Mouse (Mus musculus): ENCODE data around the gene Lrrc20. TPM values are rescaled to one million over a fixed set of nuclear protein-coding genes. Genes with fewer than 3 reads are reported as not detected.

Gene Lrrc20
- polyA plus RNA-seq, 1 experiment, result 11.8 TPM

GRCm38 (mm10) chr10:61558631-61559030 lies 83.0 kb downstream of the Lrrc20 start:
- Histone ChIP-seq H3K27me3 (ENCODE audit: control insufficient read depth, insufficient read depth, insufficient read length) (no peaks in the 10 kb centered on the region), H3K4me3 (ENCODE audit: insufficient read depth, poor library complexity, severe bottlenecking) (no peak overlapping the region), H3K36me3 (ENCODE audit: control insufficient read depth, insufficient read depth) (no peaks in the 10 kb centered on the region), H3K79me3 (ENCODE audit: low read depth) (no peaks in the 10 kb centered on the region), H3K79me2 (ENCODE audit: control insufficient read depth, insufficient read depth) (no peaks in the 10 kb centered on the region), H3ac (ENCODE audit: control insufficient read depth, insufficient read length, low read depth) (no peak overlapping the region)
- TF ChIP-seq CTCF (IDR thresholded peaks at IDR 0.05; ENCODE audit: control insufficient read depth, insufficient read depth, insufficient read length) (no peak), CEBPB (IDR thresholded peaks at IDR 0.05; ENCODE audit: low read depth) (no peak), USF1 (IDR thresholded peaks at IDR 0.05; ENCODE audit: low read depth) (no peak), MAX (IDR thresholded peaks at IDR 0.05) (no peak), MYOG (IDR thresholded peaks at IDR 0.05; ENCODE audit: control insufficient read depth, extremely low read depth, insufficient read length) (no peak), FOSL1 (IDR thresholded peaks at IDR 0.05; ENCODE audit: insufficient read depth, low read length, poor library complexity, severe bottlenecking) (no peak)

GRCm38 (mm10) chr10:61559544-61559943 lies 83.9 kb downstream of the Lrrc20 start:
- Histone ChIP-seq H3K36me3 (ENCODE audit: control insufficient read depth, insufficient read depth) (no peaks in the 10 kb centered on the region), H3K79me2 (ENCODE audit: control insufficient read depth, insufficient read depth) (no peaks in the 10 kb centered on the region), H3ac (ENCODE audit: control insufficient read depth, insufficient read length, low read depth) (no peak overlapping the region), H3K4me3 (ENCODE audit: insufficient read depth, poor library complexity, severe bottlenecking) (no peak overlapping the region), H3K79me3 (ENCODE audit: low read depth) (no peaks in the 10 kb centered on the region), H3K27me3 (ENCODE audit: control insufficient read depth, insufficient read depth, insufficient read length) (no peaks in the 10 kb centered on the region)
- no peak for TF ChIP-seq CEBPB (IDR thresholded peaks at IDR 0.05; ENCODE audit: low read depth)
- no peak for TF ChIP-seq USF1 (IDR thresholded peaks at IDR 0.05; ENCODE audit: low read depth)
- no peak for TF ChIP-seq FOSL1 (IDR thresholded peaks at IDR 0.05; ENCODE audit: insufficient read depth, low read length, poor library complexity, severe bottlenecking)
- TF ChIP-seq MYOG (IDR thresholded peaks at IDR 0.05; ENCODE audit: control insufficient read depth, extremely low read depth, insufficient read length), result no peak
- no peak for TF ChIP-seq CTCF (IDR thresholded peaks at IDR 0.05; ENCODE audit: control insufficient read depth, insufficient read depth, insufficient read length)
- no peak for TF ChIP-seq MYOD1 (IDR thresholded peaks at IDR 0.05; ENCODE audit: control insufficient read depth, insufficient read length, low read depth)
- TF ChIP-seq MAX (IDR thresholded peaks at IDR 0.05), result no peak

- Histone ChIP-seq H3K79me3 (ENCODE audit: low read depth) (no peaks in the 10 kb centered on the region), H3K27me3 (ENCODE audit: control insufficient read depth, insufficient read depth, insufficient read length) (no peaks in the 10 kb centered on the region), H3K36me3 (ENCODE audit: control insufficient read depth, insufficient read depth) (no peaks in the 10 kb centered on the region), H3ac (ENCODE audit: control insufficient read depth, insufficient read length, low read depth) (no peak overlapping the region), H3K79me2 (ENCODE audit: control insufficient read depth, insufficient read depth) (no peaks in the 10 kb centered on the region), H3K4me3 (ENCODE audit: insufficient read depth, poor library complexity, severe bottlenecking) (no peak overlapping the region)
- no peak for TF ChIP-seq MYOD1 (IDR thresholded peaks at IDR 0.05; ENCODE audit: control insufficient read depth, insufficient read length, low read depth)
- TF ChIP-seq MAX (IDR thresholded peaks at IDR 0.05), result no peak
- no peak for TF ChIP-seq CTCF (IDR thresholded peaks at IDR 0.05; ENCODE audit: control insufficient read depth, insufficient read depth, insufficient read length)
- TF ChIP-seq USF1 (IDR thresholded peaks at IDR 0.05; ENCODE audit: low read depth), result no peak
- no peak for TF ChIP-seq CEBPB (IDR thresholded peaks at IDR 0.05; ENCODE audit: low read depth)
Observed at GRCm38 (mm10) chr10:61563550-61563949, 87.9 kb downstream of the Lrrc20 start.

GRCm38 (mm10) chr10:61564408-61564807 lies 88.8 kb downstream of the Lrrc20 start:
- Histone ChIP-seq H3ac (ENCODE audit: control insufficient read depth, insufficient read length, low read depth) (no peak overlapping the region), H3K79me2 (ENCODE audit: control insufficient read depth, insufficient read depth) (no peaks in the 10 kb centered on the region), H3K4me3 (ENCODE audit: insufficient read depth, poor library complexity, severe bottlenecking) (no peak overlapping the region), H3K79me3 (ENCODE audit: low read depth) (no peaks in the 10 kb centered on the region), H3K36me3 (ENCODE audit: control insufficient read depth, insufficient read depth) (no peaks in the 10 kb centered on the region), H3K27me3 (ENCODE audit: control insufficient read depth, insufficient read depth, insufficient read length) (no peaks in the 10 kb centered on the region)
- TF ChIP-seq CTCF (IDR thresholded peaks at IDR 0.05; ENCODE audit: control insufficient read depth, insufficient read depth, insufficient read length) (no peak), MAX (IDR thresholded peaks at IDR 0.05) (no peak), MYOG (IDR thresholded peaks at IDR 0.05; ENCODE audit: control insufficient read depth, extremely low read depth, insufficient read length) (no peak), CEBPB (IDR thresholded peaks at IDR 0.05; ENCODE audit: low read depth) (no peak), MYOD1 (IDR thresholded peaks at IDR 0.05; ENCODE audit: control insufficient read depth, insufficient read length, low read depth) (no peak), USF1 (IDR thresholded peaks at IDR 0.05; ENCODE audit: low read depth) (no peak), FOSL1 (IDR thresholded peaks at IDR 0.05; ENCODE audit: insufficient read depth, low read length, poor library complexity, severe bottlenecking) (no peak)

- Histone ChIP-seq H3K36me3 (ENCODE audit: control insufficient read depth, insufficient read depth) (no peaks in the 10 kb centered on the region), H3K27me3 (ENCODE audit: control insufficient read depth, insufficient read depth, insufficient read length) (no peaks in the 10 kb centered on the region), H3K79me3 (ENCODE audit: low read depth) (no peaks in the 10 kb centered on the region), H3K79me2 (ENCODE audit: control insufficient read depth, insufficient read depth) (no peaks in the 10 kb centered on the region), H3ac (ENCODE audit: control insufficient read depth, insufficient read length, low read depth) (no peak overlapping the region), H3K4me3 (ENCODE audit: insufficient read depth, poor library complexity, severe bottlenecking) (no peak overlapping the region)
- TF ChIP-seq MYOD1 (IDR thresholded peaks at IDR 0.05; ENCODE audit: control insufficient read depth, insufficient read length, low read depth) (no peak), CTCF (IDR thresholded peaks at IDR 0.05; ENCODE audit: control insufficient read depth, insufficient read depth, insufficient read length) (no peak), MAX (IDR thresholded peaks at IDR 0.05) (no peak), USF1 (IDR thresholded peaks at IDR 0.05; ENCODE audit: low read depth) (no peak), CEBPB (IDR thresholded peaks at IDR 0.05; ENCODE audit: low read depth) (no peak), FOSL1 (IDR thresholded peaks at IDR 0.05; ENCODE audit: insufficient read depth, low read length, poor library complexity, severe bottlenecking) (no peak), MYOG (IDR thresholded peaks at IDR 0.05; ENCODE audit: control insufficient read depth, extremely low read depth, insufficient read length) (no peak)
Observed at GRCm38 (mm10) chr10:61570181-61570580, 94.6 kb downstream of the Lrrc20 start.

GRCm38 (mm10) chr10:61572126-61572525 lies 96.5 kb downstream of the Lrrc20 start:
- Histone ChIP-seq H3K79me2 (ENCODE audit: control insufficient read depth, insufficient read depth) (no peaks in the 10 kb centered on the region), H3K79me3 (ENCODE audit: low read depth) (no peaks in the 10 kb centered on the region), H3K36me3 (ENCODE audit: control insufficient read depth, insufficient read depth) (no peaks in the 10 kb centered on the region), H3K27me3 (ENCODE audit: control insufficient read depth, insufficient read depth, insufficient read length) (no peaks in the 10 kb centered on the region), H3ac (ENCODE audit: control insufficient read depth, insufficient read length, low read depth) (no peak overlapping the region), H3K4me3 (ENCODE audit: insufficient read depth, poor library complexity, severe bottlenecking) (no peak overlapping the region)
- TF ChIP-seq MYOG (IDR thresholded peaks at IDR 0.05; ENCODE audit: control insufficient read depth, extremely low read depth, insufficient read length) (no peak), USF1 (IDR thresholded peaks at IDR 0.05; ENCODE audit: low read depth) (no peak), CTCF (IDR thresholded peaks at IDR 0.05; ENCODE audit: control insufficient read depth, insufficient read depth, insufficient read length) (no peak), FOSL1 (IDR thresholded peaks at IDR 0.05; ENCODE audit: insufficient read depth, low read length, poor library complexity, severe bottlenecking) (no peak), MYOD1 (IDR thresholded peaks at IDR 0.05; ENCODE audit: control insufficient read depth, insufficient read length, low read depth) (no peak), MAX (IDR thresholded peaks at IDR 0.05) (no peak), CEBPB (IDR thresholded peaks at IDR 0.05; ENCODE audit: low read depth) (no peak)
